Comparison of ENCODE assay signal across 8 mouse cellular contexts in the genomic region with DNA sequence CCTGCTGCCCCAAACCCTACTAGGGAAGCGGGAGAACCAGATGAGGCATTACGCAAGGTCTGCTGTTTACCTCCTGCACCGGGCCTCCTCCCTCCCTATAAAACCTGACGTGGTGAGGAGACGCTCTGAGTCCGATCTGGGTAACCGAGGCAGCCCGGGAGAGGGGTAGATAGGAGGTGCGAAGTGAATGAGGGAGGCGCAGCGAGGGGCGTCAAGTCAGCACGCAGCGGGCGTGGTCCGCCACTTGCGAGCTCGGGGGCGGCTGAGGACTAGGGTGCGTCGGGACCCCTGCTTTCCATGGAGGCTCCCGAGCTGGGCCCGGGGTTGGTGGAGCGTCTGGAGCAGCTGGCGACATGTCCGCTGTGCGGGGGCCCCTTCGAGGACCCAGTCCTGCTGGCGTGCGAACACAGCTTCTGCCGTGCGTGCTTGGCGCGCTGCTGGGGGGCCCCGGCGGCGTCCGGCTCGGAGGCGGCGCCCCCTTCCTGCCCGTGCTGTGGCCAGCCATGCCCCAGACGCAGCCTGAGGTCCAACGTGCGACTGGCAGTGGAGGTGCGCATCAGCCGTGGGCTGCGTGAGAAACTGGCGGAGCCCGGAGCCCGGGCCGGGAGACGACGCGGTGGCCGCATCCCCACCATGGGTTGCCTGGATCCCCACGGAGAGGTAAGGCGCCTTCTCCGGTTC. TPM values are rescaled to one million over a fixed set of nuclear protein-coding genes. Genes with fewer than 3 reads are reported as not detected.
DNase-seq lines count a peak whose midpoint lies in the region; ATAC-seq and TF ChIP-seq lines count a peak whose summit lies in the region.

A gene (plus strand): TSS at position 128 of the 681 bp plus-strand sequence.

- WGBS in lung, postnatal 0 days, result 2% methylated on average over 56 of the region's 59 CpGs

- 0 out of 2 replicates have a peak, but pooled peaks cover 4% of the 10 kb centered on the region for H3K4me1 ChIP-seq in embryonic fibroblast, embryonic 13.5 days (ENCODE audit: control insufficient read depth, insufficient read depth, low read length)
- peaks cover 6% of the 10 kb centered on the region; the same call in 1 of the 2 replicates for H3K4me1 ChIP-seq in lung, postnatal 0 days (ENCODE audit: insufficient read depth, low read depth, low read length)

- H3K9me3 ChIP-seq in lung, postnatal 0 days (ENCODE audit: low read length), result no peaks in the 10 kb centered on the region

- ATAC-seq in CD4-positive, CD25-positive, alpha-beta regulatory T cell, adult 4 months, result peak; percentile 30
- peak; percentile 20 for ATAC-seq in inflammation-experienced regulatory T-cells, adult 6 months
- ATAC-seq in lung, postnatal 0 days, result peak; percentile 85

- H3K4me3 ChIP-seq in embryonic fibroblast, embryonic 13.5 days (ENCODE audit: insufficient read depth, low read length), result peak within 1 kb of the TSS; percentile 9; the same call in 1 of the 2 replicates
- peak within 1 kb of the TSS; percentile 47 for H3K4me3 ChIP-seq in lung, postnatal 0 days (ENCODE audit: low read depth, low read length)

- H3K4me2 ChIP-seq in lung, postnatal 0 days (replicated peaks; ENCODE audit: low read depth, low read length), result peak within 1 kb of the TSS; percentile 71

- H3K9ac ChIP-seq in lung, postnatal 0 days (replicated peaks; ENCODE audit: low read depth), result peak within 1 kb of the TSS; percentile 55

- TF ChIP-seq EP300 in lung, postnatal 0 days (IDR thresholded peaks at IDR 0.05), result no peak

- H3K36me3 ChIP-seq in lung, postnatal 0 days (ENCODE audit: insufficient read depth, low read length), result no peaks in the 10 kb centered on the region

- peaks cover 22% of the 10 kb centered on the region; the same call in 1 of the 2 replicates for H3K27me3 ChIP-seq in lung, postnatal 0 days (replicated peaks; ENCODE audit: insufficient read depth, low read length)

- no peak for TF ChIP-seq POLR2A in embryonic fibroblast, embryonic 13.5 days (IDR thresholded peaks at IDR 0.05; ENCODE audit: low read depth, low read length)

- no peak for TF ChIP-seq CTCF in embryonic fibroblast, embryonic 13.5 days (IDR thresholded peaks at IDR 0.05; ENCODE audit: borderline replicate concordance, insufficient read depth, low read length)
- peak; percentile 25; the same call in 1 of the 2 replicates for TF ChIP-seq CTCF in lung, postnatal 0 days (IDR thresholded peaks at IDR 0.05)

- no peak within 1 kb of the TSS for H3K27ac ChIP-seq in embryonic fibroblast, embryonic 13.5 days (ENCODE audit: insufficient read depth, low read length)
- peak within 1 kb of the TSS; percentile 89 for H3K27ac ChIP-seq in lung, postnatal 0 days (ENCODE audit: low read length)

- DNase-seq in adrenal gland, adult 2 months, result peak; percentile 42
- no peak for DNase-seq in adrenal gland, adult 18-20 months (ENCODE audit: low spot score in 2 of 2)
- DNase-seq in lung, postnatal 0 days (ENCODE audit: low spot score), result peak; percentile 86
- peak; percentile 25 for DNase-seq in retina, postnatal 1 day
- DNase-seq in ovary, postnatal 36 days (ENCODE audit: low spot score), result no peak

RNA-seq across cellular contexts. Expression of the gene that starts here (rescaled TPM):
- under 1 TPM; 0.35 to 0.49 TPM for total RNA-seq in adrenal gland, adult 2 months (2021)
- 0.29 and 2.1 TPM in 2 replicates for polyA plus RNA-seq in adrenal gland, adult 2 months (2012; rRNA removed)
- total RNA-seq in adrenal gland, adult 18-20 months (2021), result under 1 TPM; 0.61 to 0.86 TPM
- polyA plus RNA-seq in CD4-positive, CD25-positive, alpha-beta regulatory T cell, adult 4 months (2017; shearing (Covaris generic)), result not detected
- 0.44 and 0.92 TPM in 2 replicates for polyA plus RNA-seq in embryonic fibroblast, embryonic 13.5 days (2011; ENCODE audit: insufficient read length, low read depth, missing spikeins)
- not detected for polyA plus RNA-seq in inflammation-experienced regulatory T-cells, adult 6 months (2017; shearing (Covaris generic))
- 13.4 and 13.5 TPM in 2 replicates for polyA plus RNA-seq in lung, postnatal 0 days (2015; fragmentation: Nextera tagmentation; extraction: Ambion mirVana)

Comparison
In these comparisons a context has a peak if more than half of its experiments do, and no peak if none do; other contexts are left out.
1. DNase-seq: peak in adrenal gland, adult 2 months (single experiment), lung, postnatal 0 days (single experiment) and retina, postnatal 1 day (single experiment); none in adrenal gland, adult 18-20 months (0 of 2) and ovary, postnatal 36 days (single experiment).
2. Peak in ATAC-seq in CD4-positive, CD25-positive, alpha-beta regulatory T cell, adult 4 months; RNA of the gene not detected or under 1 TPM.
3. Peak in ATAC-seq in inflammation-experienced regulatory T-cells, adult 6 months; RNA of the gene not detected or under 1 TPM.
4. ATAC-seq: peak in every context shown above with its lines; median percentile 85 in lung, postnatal 0 days; 30 in CD4-positive, CD25-positive, alpha-beta regulatory T cell, adult 4 months; 20 in inflammation-experienced regulatory T-cells, adult 6 months.